Mouse (Mus musculus) layer of hippocampus, postnatal 10 days (tissue): ENCODE data around the gene Gm49384. TPM values are rescaled to one million over a fixed set of nuclear protein-coding genes. Genes with fewer than 3 reads are reported as not detected.
A peak's percentile ranks its signal among the peaks of the same experiment; 100 is the strongest.

Experiments
- DNase-seq, 2 experiments: peaks; one replicate each; pipeline ENCODE4 v3.0.0; 2021; ENCODE audit warnings: low spot score in 2 of 2
- long read RNA-seq: library from polyadenylated mRNA; stranded (forward); transcript quantifications from one replicate; pipeline ENCODE4 v2.0.0, GENCODE M21; 2023
- total RNA-seq, 2 experiments: library from RNA; stranded (reverse); gene quantifications; 2 replicates each; pipeline ENCODE4 v1.2.3; 2021

Gm49384 gene
- total RNA-seq = 1 to 10 TPM; 6.5 TPM
- long read RNA-seq = 0 reads

DNA sequence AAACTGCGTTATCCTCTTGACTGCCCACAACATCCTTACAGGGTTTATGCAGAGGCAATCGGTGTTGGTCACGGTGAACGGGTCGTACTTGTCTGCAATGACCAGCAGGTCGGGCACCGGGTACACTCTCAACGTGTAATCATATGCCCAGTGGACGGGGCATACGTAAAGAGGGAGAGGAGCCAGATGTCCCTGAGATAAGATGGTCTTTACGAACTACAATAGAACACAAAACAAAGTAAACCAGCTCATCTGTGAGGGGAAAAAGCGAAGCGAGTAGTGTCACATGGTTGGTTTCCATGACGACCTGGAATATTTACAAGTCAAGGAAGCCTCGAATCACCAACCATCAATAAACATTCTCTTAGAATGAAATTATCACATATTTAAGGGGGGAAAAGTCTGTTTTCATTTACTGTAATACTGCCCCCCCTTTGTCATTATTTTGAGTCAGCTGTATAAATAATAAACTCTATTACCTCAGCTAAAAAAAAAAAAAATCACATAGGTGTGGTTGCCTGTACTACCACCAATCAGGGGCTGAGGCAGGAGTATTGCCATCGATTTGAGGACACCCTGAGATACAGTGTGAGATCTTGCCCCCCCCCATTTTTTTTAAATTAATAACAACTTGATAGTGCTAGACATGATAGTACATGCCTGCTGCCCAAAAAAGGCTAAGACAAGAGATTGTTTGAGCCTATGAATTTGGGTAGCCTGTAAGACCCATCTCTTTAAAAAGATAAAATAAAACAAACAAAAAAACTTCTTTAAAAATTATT lies at the start of gene Gm49384:
Gm49384 (minus strand) TSS at position 216 of the 782 bp plus-strand sequence.
- no peak for DNase-seq

GRCm38 (mm10) chr12:69253806-69254205 lies 49.7 kb upstream of the Gm49384 start:
- DNase-seq = no peak

DNA sequence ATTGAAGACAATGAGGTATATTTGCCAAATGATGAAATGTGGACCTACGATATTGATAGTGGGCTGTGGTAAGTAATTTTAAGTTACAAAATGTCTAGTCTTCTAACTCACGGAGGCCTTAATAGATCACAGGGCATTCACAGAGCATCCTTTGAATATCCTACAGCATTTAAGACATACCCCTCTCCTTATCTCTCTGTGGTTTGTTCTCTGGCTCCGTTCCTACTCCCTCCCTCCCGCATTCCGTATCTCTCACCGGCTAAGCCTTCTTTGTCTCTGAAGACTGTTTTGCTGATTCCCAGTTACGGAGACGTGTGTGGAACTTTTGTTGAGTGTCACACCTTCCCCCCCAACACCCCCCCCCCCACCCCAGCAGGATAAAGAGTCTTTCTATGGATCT lies 46.7 kb upstream of the Gm49384 start:
- DNase-seq = no peak

- no peak for DNase-seq
Measured at GRCm38 (mm10) chr12:69249766-69250165, 45.7 kb upstream of the Gm49384 start.

DNA sequence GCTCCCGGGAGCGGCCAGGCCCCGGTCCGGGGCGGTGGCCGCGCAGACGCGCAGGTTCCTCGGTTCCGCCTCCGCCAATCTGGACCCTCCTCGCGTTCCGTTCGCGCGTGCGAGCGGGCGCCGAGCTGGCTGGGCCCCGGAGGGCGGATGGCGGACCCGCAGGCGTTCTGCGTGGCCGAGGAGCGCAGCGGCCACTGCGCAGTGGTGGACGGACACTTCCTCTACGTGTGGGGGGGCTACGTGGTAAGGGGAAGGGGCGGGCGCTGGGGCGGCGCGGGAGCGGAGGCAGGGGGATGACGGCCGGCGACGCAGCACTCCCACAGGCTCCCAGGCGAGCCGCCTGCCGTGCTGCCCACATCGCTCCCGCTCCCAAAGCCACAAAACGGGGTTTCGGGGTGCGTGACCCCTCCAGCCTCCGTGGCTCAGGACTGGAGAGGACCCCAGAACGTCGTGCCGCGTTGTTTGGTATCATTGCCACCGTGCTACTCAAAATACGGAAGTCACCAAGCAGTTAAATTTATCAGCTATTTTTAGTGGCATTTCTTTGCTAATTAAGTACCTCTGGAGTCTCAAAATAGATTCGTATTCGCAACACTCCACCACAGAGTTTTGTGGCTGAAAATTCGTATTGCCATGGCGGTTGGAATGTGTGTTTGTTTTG lies 37.8 kb upstream of the Gm49384 start:
- peak; percentile 74 to 81 for DNase-seq

DNA sequence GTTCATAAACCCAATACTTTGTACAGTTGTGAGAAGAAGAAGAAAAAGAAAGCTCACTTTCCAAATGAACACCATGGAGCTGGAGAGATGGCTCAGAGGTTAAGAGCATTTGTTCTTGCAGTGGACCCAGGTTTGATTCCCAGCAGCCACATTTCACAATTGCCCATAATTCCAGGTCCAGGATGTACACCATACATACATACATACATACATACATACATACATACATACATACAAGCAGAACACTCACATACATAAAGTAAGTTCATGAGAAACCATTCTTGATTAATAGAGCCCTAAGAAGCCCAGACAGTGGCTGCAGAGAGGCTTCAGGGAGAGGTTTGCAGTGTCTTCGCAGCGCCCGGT lies 37.3 kb upstream of the Gm49384 start:
- no peak for DNase-seq

GRCm38 (mm10) chr12:69240876-69241275 lies 36.8 kb upstream of the Gm49384 start, which contains the start of gene Klhdc1:
Gene Klhdc1, plus strand, starts transcription at chr12:69241176.
- no peak for DNase-seq

DNA sequence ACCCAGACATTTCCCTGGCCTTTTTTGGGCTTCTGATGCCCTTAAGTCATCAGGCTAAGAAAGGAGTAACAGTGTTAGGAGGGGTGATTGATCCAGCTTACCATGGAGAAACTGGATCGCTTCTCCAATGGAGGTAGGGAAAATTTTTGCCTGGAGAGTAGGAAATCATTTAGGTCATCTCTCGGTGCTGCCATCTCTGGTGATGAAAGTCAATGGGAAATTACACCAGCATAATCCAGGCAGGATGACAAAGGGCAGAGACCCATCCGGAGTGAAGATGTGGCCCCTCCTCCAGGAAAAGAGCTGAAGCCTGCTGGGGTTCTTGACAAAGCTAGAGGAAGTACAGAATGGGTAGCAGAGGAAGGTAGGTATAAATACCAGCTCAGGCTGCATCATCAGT lies 34.2 kb upstream of the Gm49384 start:
- DNase-seq = no peak

GRCm38 (mm10) chr12:69235782-69236181 lies 31.7 kb upstream of the Gm49384 start:
- DNase-seq = no peak

DNA sequence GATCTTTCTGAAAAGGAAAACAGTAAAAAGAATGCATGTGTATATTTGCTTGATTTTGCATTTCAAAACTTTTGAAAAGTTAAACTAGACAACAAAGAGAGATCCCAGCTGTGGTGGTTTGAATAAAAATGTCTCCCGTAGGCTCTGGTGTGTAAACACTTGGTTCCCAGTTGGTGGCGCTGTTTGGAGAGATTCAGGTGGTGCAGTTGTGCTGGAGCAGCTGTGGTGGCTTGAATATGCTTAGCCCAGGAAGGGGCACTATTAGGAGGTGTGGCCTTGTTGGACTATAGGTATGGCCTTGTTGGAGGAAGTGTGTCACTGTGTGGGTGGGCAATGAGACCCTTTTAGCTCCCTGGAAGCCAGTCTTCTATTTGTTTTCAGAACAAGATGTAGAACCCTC lies 25.2 kb upstream of the Gm49384 start:
- no peak for DNase-seq

DNA sequence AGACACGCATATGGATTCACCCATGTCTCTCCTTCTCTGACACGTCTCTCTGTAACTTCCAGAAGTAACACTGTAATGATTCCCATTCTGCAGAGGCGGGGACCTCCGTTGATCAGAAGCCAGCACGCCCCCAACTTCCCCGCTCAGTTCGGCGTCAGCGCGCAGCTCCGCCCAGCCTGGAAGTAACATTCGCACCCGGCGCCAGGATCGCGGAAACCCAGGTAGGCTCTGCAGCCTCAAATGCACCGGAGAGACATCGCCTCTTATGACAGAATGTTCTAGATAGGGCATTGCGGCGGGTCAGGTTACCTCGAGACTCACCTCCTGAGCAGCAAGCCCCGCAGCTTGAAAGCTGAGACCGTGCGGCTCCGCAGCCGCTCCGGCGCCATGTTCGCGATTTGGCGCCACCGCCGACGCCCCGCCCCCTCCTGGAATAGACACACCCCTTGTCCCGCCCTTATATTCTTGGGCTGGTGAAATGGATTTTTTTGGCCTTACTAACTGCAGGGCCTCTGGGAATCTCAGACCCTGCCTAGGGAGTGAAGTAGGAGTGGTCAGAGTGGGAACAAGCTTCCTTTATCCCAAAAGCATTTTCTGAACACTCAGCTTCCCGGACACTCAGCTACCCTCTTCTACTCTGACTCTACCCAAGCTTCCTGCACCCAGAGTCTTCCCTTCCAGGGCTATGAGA lies 23.9 kb upstream of the Gm49384 start, which contains the start of gene Pole2:
Pole2 (minus strand) TSS at position 420 of the 691 bp plus-strand sequence.
- DNase-seq = peak; percentile 87 to 90

DNA sequence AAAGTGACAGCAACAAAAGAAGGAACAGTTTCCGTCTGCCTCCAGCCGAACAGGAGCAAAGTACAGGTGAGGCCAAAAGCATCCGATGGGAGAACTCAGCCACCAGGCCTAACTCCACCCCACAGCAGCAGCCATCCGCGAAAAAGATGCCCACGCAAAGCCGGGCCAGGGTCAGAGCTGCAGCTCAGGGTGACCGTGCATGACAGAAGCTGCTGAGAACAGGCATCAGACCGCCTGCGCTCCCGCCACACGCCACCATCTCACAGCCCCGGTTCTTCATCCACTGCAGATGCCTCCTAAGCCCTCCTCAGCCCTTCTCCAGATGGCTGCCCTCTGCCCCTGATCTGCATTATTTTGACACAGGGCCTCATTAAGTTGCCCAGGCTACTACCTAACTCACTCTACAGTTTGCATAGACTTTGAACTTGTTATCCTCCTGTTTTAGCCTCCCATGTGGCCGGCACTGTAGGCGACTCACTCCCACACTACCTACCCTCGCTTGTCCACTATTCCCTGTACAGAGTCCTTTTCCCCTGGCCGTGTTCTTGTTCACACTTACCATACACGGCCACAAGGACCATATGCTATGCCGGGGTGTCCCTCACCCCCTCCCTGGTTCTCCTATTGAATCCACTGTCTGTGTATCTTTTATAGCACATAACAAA lies 16.7 kb upstream of the Gm49384 start:
- DNase-seq = no peak

DNA sequence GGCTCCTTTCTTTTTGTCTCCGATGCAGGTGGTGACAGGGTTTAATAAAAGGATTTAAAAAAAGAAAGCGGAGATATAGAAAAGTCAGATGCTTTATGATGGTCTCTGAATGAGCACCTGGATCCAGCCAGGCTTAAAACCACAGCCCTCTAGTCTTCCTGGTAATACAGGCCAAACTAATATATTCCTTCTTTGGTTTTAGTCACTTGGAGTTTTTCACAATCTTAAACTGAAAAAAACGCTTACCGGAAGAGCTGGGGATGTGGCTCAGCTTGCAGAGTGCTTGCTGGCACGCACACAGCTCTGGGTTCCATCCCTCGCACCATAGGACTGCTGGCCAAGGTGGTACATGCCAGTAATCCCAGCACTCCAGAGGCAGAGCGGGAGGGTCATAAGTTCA lies 12.5 kb upstream of the Gm49384 start:
- DNase-seq = no peak

GRCm38 (mm10) chr12:69215000-69215785 lies 11.1 kb upstream of the Gm49384 start:
- DNase-seq = peak; percentile 60 to 67

- no peak for DNase-seq
Measured at GRCm38 (mm10) chr12:69214393-69214792, 10.3 kb upstream of the Gm49384 start.

DNA sequence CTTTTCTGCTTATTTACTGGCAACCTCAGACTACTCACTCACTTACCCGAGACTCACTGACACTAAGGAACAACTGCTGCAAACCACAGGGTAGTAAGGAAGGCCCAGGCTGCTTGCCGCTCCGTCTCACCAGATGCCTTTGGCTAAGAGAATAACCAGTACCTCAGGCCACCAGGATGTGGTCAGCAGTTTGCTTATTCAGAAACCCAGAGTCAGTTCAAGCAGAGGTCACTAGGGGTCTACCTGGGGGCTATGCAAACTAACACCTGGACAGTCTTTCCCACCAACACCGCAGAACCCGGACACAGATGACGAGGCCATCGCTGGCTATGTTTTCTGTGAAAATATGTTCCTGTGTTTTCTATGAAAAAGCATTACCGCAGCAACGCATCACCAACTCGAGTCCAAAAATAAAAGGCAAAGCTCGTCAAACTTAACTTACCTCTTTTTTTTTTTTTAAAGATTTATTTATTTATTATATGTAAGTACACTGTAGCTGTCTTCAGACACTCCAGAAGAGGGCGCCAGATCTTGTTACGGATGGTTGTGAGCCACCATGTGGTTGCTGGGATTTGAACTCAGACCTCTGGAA lies 9.2 kb upstream of the Gm49384 start:
- no peak for DNase-seq

DNA sequence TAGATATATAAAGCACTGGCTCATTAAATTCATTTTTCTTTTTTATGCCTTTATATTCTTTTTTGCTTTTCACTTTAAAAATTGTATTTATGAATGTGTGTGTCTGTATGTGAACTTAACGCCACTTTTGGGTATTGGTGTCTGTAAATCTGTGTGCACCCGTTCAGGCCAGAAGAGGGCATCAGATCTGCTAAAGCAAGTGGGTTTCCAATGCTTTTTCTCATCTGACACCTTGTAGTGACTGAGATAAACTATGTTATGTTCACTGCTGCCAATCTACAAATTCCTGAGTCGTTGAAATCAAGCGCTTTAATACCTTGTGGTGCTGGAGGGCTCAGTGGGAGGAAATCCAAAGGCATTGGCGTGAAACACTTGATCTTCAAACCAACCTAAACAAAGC lies 7.0 kb upstream of the Gm49384 start:
- DNase-seq = no peak

- DNase-seq = no peak
Measured at GRCm38 (mm10) chr12:69210056-69210979, 6.3 kb upstream of the Gm49384 start.

GRCm38 (mm10) chr12:69208520-69208919 lies 4.5 kb upstream of the Gm49384 start:
- DNase-seq = no peak
